Comparison of ENCODE assay signal across 24 mouse cellular contexts in the genomic region with DNA sequence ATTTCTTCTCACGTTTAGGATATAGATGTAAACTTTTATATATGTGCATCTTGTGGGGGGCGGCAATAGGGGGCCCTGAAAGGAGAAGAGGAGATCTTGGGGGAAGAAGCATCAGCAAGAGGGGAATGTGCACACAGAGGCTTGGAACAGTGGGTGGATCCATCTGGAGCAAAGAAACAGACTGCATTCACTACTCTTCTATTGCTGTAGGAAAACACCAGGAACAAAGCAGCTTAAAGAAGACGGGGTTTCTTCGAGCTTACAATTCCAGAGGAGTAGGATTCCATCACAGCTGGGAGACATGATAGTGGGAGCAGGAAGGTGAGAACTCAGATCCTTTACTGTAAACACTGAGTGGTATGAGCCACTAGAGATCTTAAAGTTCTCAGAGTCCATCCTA.
DNase-seq lines count a peak whose midpoint lies in the region; ATAC-seq lines count a peak whose summit lies in the region.
"Had no signal": no experiment of that assay in that cellular context is flagged by ENCODE, and none has a peak within 500 bp of the region (broad histone marks: within the 10 kb centered on the region; RNA-seq: fewer than 3 reads in every experiment).

No protein-coding gene starts in this region.

- no peaks in the 10 kb centered on the region for H3K36me3 ChIP-seq in heart, embryonic 10.5 days
- H3K36me3 ChIP-seq in midbrain, embryonic 11.5 days (ENCODE audit: control insufficient read depth, insufficient read depth, low read length) = no peaks in the 10 kb centered on the region
- no peaks in the 10 kb centered on the region for H3K36me3 ChIP-seq in midbrain, embryonic 14.5 days (ENCODE audit: control insufficient read depth, insufficient read depth, low read length)
- H3K36me3 ChIP-seq: embryonic facial prominence, embryonic 13.5 days; embryonic facial prominence, embryonic 15.5 days; forebrain, embryonic 10.5 days; forebrain, embryonic 12.5 days had no signal

- H3K9me3 ChIP-seq in heart, embryonic 10.5 days = no peaks in the 10 kb centered on the region
- no peaks in the 10 kb centered on the region for H3K9me3 ChIP-seq in midbrain, embryonic 11.5 days (ENCODE audit: control insufficient read depth, low read length)
- H3K9me3 ChIP-seq in midbrain, embryonic 14.5 days (ENCODE audit: control insufficient read depth, low read length) = no peaks in the 10 kb centered on the region
- H3K9me3 ChIP-seq: embryonic facial prominence, embryonic 13.5 days; embryonic facial prominence, embryonic 15.5 days; forebrain, embryonic 10.5 days; forebrain, embryonic 12.5 days had no signal

- H3K4me1 ChIP-seq in heart, embryonic 10.5 days = no peaks in the 10 kb centered on the region
- H3K4me1 ChIP-seq in midbrain, embryonic 11.5 days (ENCODE audit: control insufficient read depth, insufficient read depth, low read length) = no peaks in the 10 kb centered on the region
- H3K4me1 ChIP-seq in midbrain, embryonic 14.5 days (ENCODE audit: control insufficient read depth, insufficient read depth, low read length) = no peaks in the 10 kb centered on the region
- H3K4me1 ChIP-seq: embryonic facial prominence, embryonic 13.5 days; embryonic facial prominence, embryonic 15.5 days; forebrain, embryonic 10.5 days; forebrain, embryonic 12.5 days had no signal

- no peaks in the 10 kb centered on the region for H3K27me3 ChIP-seq in heart, embryonic 10.5 days (ENCODE audit: insufficient read depth, poor library complexity, severe bottlenecking)
- H3K27me3 ChIP-seq in midbrain, embryonic 11.5 days (ENCODE audit: control insufficient read depth, insufficient read depth, low read length) = no peaks in the 10 kb centered on the region
- H3K27me3 ChIP-seq in midbrain, embryonic 14.5 days (ENCODE audit: control insufficient read depth, insufficient read depth, low read length) = no peaks in the 10 kb centered on the region
- H3K27me3 ChIP-seq: embryonic facial prominence, embryonic 13.5 days; embryonic facial prominence, embryonic 15.5 days; forebrain, embryonic 12.5 days; Patski had no signal

- WGBS in heart, embryonic 10.5 days = 76% methylated on average over 4 of the region's 4 CpGs
- 90% methylated on average over 4 of the region's 4 CpGs for WGBS in midbrain, embryonic 11.5 days
- WGBS in midbrain, embryonic 14.5 days = 89% methylated on average over 4 of the region's 4 CpGs

- intact Hi-C loops in heart, postnatal 14 days (cut with DNase I) = no loop called here

- no peak overlapping the region for H3K4me2 ChIP-seq in midbrain, embryonic 11.5 days
- no peak overlapping the region for H3K4me2 ChIP-seq in midbrain, embryonic 14.5 days (ENCODE audit: low read length)
- H3K4me2 ChIP-seq: embryonic facial prominence, embryonic 13.5 days; embryonic facial prominence, embryonic 15.5 days; forebrain, embryonic 12.5 days had no signal

- no peak overlapping the region for H3K9ac ChIP-seq in midbrain, embryonic 11.5 days (ENCODE audit: low read length)
- no peak overlapping the region for H3K9ac ChIP-seq in midbrain, embryonic 14.5 days (replicated peaks; ENCODE audit: low read length)
- H3K9ac ChIP-seq: embryonic facial prominence, embryonic 13.5 days; embryonic facial prominence, embryonic 15.5 days; forebrain, embryonic 12.5 days had no signal

- ATAC-seq in midbrain, embryonic 11.5 days (ENCODE audit: low FRiP score) = no peak
- no peak for ATAC-seq in midbrain, embryonic 14.5 days (ENCODE audit: low FRiP score, low TSS enrichment)
- ATAC-seq: activated CD4-positive, CD25-positive, alpha-beta regulatory T cell, adult 4 months; forebrain, embryonic 14.5 days; forebrain, embryonic 16.5 days; Patski had no signal

- H3K27ac ChIP-seq in heart, embryonic 10.5 days = no peak overlapping the region
- no peak overlapping the region for H3K27ac ChIP-seq in midbrain, embryonic 11.5 days (ENCODE audit: low read depth, low read length)
- no peak overlapping the region for H3K27ac ChIP-seq in midbrain, embryonic 14.5 days (replicated peaks; ENCODE audit: low read depth, low read length)
- H3K27ac ChIP-seq: embryonic facial prominence, embryonic 13.5 days; embryonic facial prominence, embryonic 15.5 days; forebrain, embryonic 10.5 days; forebrain, embryonic 12.5 days had no signal

- H3K4me3 ChIP-seq in heart, embryonic 10.5 days = no peak overlapping the region
- H3K4me3 ChIP-seq in midbrain, embryonic 11.5 days (ENCODE audit: low read depth, low read length) = no peak overlapping the region
- no peak overlapping the region for H3K4me3 ChIP-seq in midbrain, embryonic 14.5 days (replicated peaks; ENCODE audit: low read depth, low read length)
- H3K4me3 ChIP-seq: embryonic facial prominence, embryonic 13.5 days; embryonic facial prominence, embryonic 15.5 days; erythroblast, embryonic 14.5 days; forebrain, embryonic 10.5 days; forebrain, embryonic 12.5 days had no signal

- DNase-seq in heart, embryonic 10.5 days (ENCODE audit: low spot score) = peak; percentile 33
- no peak for DNase-seq in heart, postnatal 14 days
- peak; percentile 51 for DNase-seq in midbrain, embryonic 11.5 days (ENCODE audit: low spot score, missing footprints)
- no peak for DNase-seq in midbrain, embryonic 14.5 days
- DNase-seq in Muller cell, postnatal 12 days (ENCODE audit: inconsistent ontology term) = no peak
- DNase-seq: adrenal gland, adult 8-10 months; adrenal gland, postnatal 14 days; adrenal gland, postnatal 36 days; cerebellum, adult 11 months; cerebellum, adult 18-20 months; cerebellum, adult 8-10 months; cerebellum, adult 9-11 months; cerebellum, postnatal 14 days; cerebellum, postnatal 36 days; embryo, embryonic 11 days had no signal

Comparison
In these comparisons a context has a peak if more than half of its experiments do, and no peak if none do; other contexts are left out.
1. DNase-seq: peak in heart, embryonic 10.5 days (single experiment) and midbrain, embryonic 11.5 days (single experiment); none in heart, postnatal 14 days (0 of 2), midbrain, embryonic 14.5 days (single experiment) and Muller cell, postnatal 12 days (single experiment).